Comparison of ENCODE assay signal across 14 mouse cellular contexts in genomic region chr6:52189909-52190308, GRCm38 (mm10). TPM values are rescaled to one million over a fixed set of nuclear protein-coding genes. Genes with fewer than 3 reads are reported as not detected.
A peak's percentile ranks its signal among the peaks of the same experiment; 100 is the strongest.
DNase-seq lines count a peak whose midpoint lies in the region; ATAC-seq and TF ChIP-seq lines count a peak whose summit lies in the region.
"Had no signal": no experiment of that assay in that cellular context is flagged by ENCODE, and none has a peak within 500 bp of the region (broad histone marks: within the 10 kb centered on the region; RNA-seq: fewer than 3 reads in every experiment).

No protein-coding gene starts in this region.

- H3K9me3 ChIP-seq in heart, embryonic 11.5 days (replicated peaks; ENCODE audit: control insufficient read depth, low read length): no peaks in the 10 kb centered on the region
- H3K9me3 ChIP-seq in intestine, embryonic 16.5 days (ENCODE audit: control insufficient read depth, low read length): no peaks in the 10 kb centered on the region
- H3K9me3 ChIP-seq: midbrain, embryonic 12.5 days had no signal

- no peaks in the 10 kb centered on the region for H3K36me3 ChIP-seq in heart, embryonic 11.5 days (ENCODE audit: control insufficient read depth, insufficient read depth, low read length)
- no peaks in the 10 kb centered on the region for H3K36me3 ChIP-seq in intestine, embryonic 16.5 days (ENCODE audit: control insufficient read depth, insufficient read depth, low read length)
- H3K36me3 ChIP-seq in thymus, adult 2 months (ENCODE audit: control insufficient read depth, insufficient read depth, low read length): no peaks in the 10 kb centered on the region
- H3K36me3 ChIP-seq: midbrain, embryonic 12.5 days had no signal

- WGBS in heart, embryonic 11.5 days (ENCODE audit: insufficient replicate concordance): 6% methylated on average over 8 of the region's 8 CpGs
- WGBS in intestine, embryonic 16.5 days: 33% methylated on average over 8 of the region's 8 CpGs
- 90% methylated on average over 8 of the region's 8 CpGs for WGBS in thymus, adult 2 months

- no peak for TF ChIP-seq CTCF in embryonic fibroblast, embryonic 13.5 days (IDR thresholded peaks at IDR 0.05; ENCODE audit: borderline replicate concordance, insufficient read depth, low read length)
- TF ChIP-seq CTCF in thymus, adult 2 months (IDR thresholded peaks at IDR 0.05; ENCODE audit: borderline replicate concordance, control insufficient read depth, extremely low read depth, insufficient read depth, low read length, poor library complexity): no peak

- H3K4me2 ChIP-seq in heart, embryonic 11.5 days: no peak overlapping the region
- H3K4me2 ChIP-seq in intestine, embryonic 16.5 days (ENCODE audit: low read depth, low read length): peak overlapping the region; percentile 95
- H3K4me2 ChIP-seq: midbrain, embryonic 12.5 days had no signal

- TF ChIP-seq POLR2A in embryonic fibroblast, embryonic 13.5 days (IDR thresholded peaks at IDR 0.05; ENCODE audit: low read depth, low read length): no peak
- TF ChIP-seq POLR2A in thymus, adult 2 months (IDR thresholded peaks at IDR 0.05; ENCODE audit: control insufficient read depth, extremely low read depth, insufficient read depth, low read length, poor library complexity): no peak

- ATAC-seq in heart, embryonic 11.5 days (replicated peaks; ENCODE audit: insufficient number of reproducible peaks, low FRiP score, low TSS enrichment): no peak
- ATAC-seq in intestine, embryonic 16.5 days: no peak

- peaks cover 98% of the 10 kb centered on the region for H3K27me3 ChIP-seq in heart, embryonic 11.5 days (ENCODE audit: control insufficient read depth, insufficient read depth, low read length)
- H3K27me3 ChIP-seq in intestine, embryonic 16.5 days (replicated peaks; ENCODE audit: control insufficient read depth, insufficient read depth, low read length): no peaks in the 10 kb centered on the region
- no peaks in the 10 kb centered on the region; the same call in 1 of the 2 replicates for H3K27me3 ChIP-seq in thymus, adult 2 months (ENCODE audit: control insufficient read depth, insufficient read depth, low read length)

- DNase-seq in heart, postnatal 4 days: no peak
- DNase-seq in naive thymus-derived CD4-positive, alpha-beta T cell, adult 2 months (ENCODE audit: low read depth): peak; percentile 19
- no peak for DNase-seq in T-cell, adult 2 months (ENCODE audit: low spot score)
- DNase-seq in layer of hippocampus, postnatal 25 days (ENCODE audit: extremely low spot score in 1 of 2, low spot score in 1 of 2): no peak
- DNase-seq in thymus, adult 2 months: no peak
- DNase-seq: adrenal gland, postnatal 14 days; cerebellum, adult 9-10 months; thymus, adult 18-20 months had no signal

- no peak overlapping the region for H3K27ac ChIP-seq in heart, embryonic 11.5 days (ENCODE audit: low read depth, low read length)
- peak overlapping the region; percentile 3; the same call in 1 of the 2 replicates for H3K27ac ChIP-seq in embryonic fibroblast, embryonic 13.5 days (ENCODE audit: insufficient read depth, low read length)
- peak overlapping the region; percentile 93 for H3K27ac ChIP-seq in intestine, embryonic 16.5 days (ENCODE audit: low read length)
- H3K27ac ChIP-seq in thymus, adult 2 months (ENCODE audit: control insufficient read depth, insufficient read depth, low read length): no peak overlapping the region
- H3K27ac ChIP-seq: midbrain, embryonic 12.5 days had no signal

- peak overlapping the region; percentile 18; the same call in 1 of the 2 replicates for H3K4me3 ChIP-seq in heart, embryonic 11.5 days (ENCODE audit: low read depth, low read length)
- no peak overlapping the region for H3K4me3 ChIP-seq in embryonic fibroblast, embryonic 13.5 days (ENCODE audit: insufficient read depth, low read length)
- H3K4me3 ChIP-seq in intestine, embryonic 16.5 days (ENCODE audit: low read length): peak overlapping the region; percentile 70
- no peak overlapping the region for H3K4me3 ChIP-seq in thymus, adult 2 months (ENCODE audit: control insufficient read depth, insufficient read depth, low read length)
- H3K4me3 ChIP-seq: erythroblast, embryonic 14.5 days; midbrain, embryonic 12.5 days had no signal

- peaks cover 11% of the 10 kb centered on the region; the same call in 1 of the 2 replicates for H3K4me1 ChIP-seq in heart, embryonic 11.5 days (ENCODE audit: control insufficient read depth, insufficient read depth, low read length)
- peaks cover 11% of the 10 kb centered on the region for H3K4me1 ChIP-seq in embryonic fibroblast, embryonic 13.5 days (ENCODE audit: control insufficient read depth, insufficient read depth, low read length)
- H3K4me1 ChIP-seq in intestine, embryonic 16.5 days (ENCODE audit: control insufficient read depth, insufficient read depth, low read length): peaks cover 41% of the 10 kb centered on the region
- peaks cover 7% of the 10 kb centered on the region for H3K4me1 ChIP-seq in thymus, adult 2 months (replicated peaks; ENCODE audit: control insufficient read depth, insufficient read depth, low read length)

- H3K9ac ChIP-seq in heart, embryonic 11.5 days (ENCODE audit: low read depth, low read length): no peak overlapping the region
- H3K9ac ChIP-seq in intestine, embryonic 16.5 days (ENCODE audit: low read depth, low read length): peak overlapping the region; percentile 89
- H3K9ac ChIP-seq: midbrain, embryonic 12.5 days had no signal

RNA-seq across cellular contexts. Expression of gene Hoxa4, which starts 1.6 kb away (rescaled TPM):
- 0.68 and 1.4 TPM in 2 replicates for polyA plus RNA-seq in heart, embryonic 11.5 days (2014; fragmentation: Nextera tagmentation; extraction: Ambion mirVana)
- total RNA-seq in heart, postnatal 4 days (2021): under 1 TPM; 0.71 to 0.86 TPM
- polyA plus RNA-seq in embryonic fibroblast, embryonic 13.5 days (2011; ENCODE audit: insufficient read length, low read depth, missing spikeins): 3.0 and 4.2 TPM in 2 replicates
- 1.7 and 2.4 TPM in 2 replicates for polyA plus RNA-seq in intestine, embryonic 16.5 days (2015; fragmentation: Nextera tagmentation; extraction: Ambion mirVana)
- total RNA-seq in layer of hippocampus, postnatal 25 days (2021): not detected
- polyA plus RNA-seq in thymus, adult 2 months (2012; rRNA removed): 1.2 and 1.5 TPM in 2 replicates
- polyA plus RNA-seq: erythroblast, embryonic 14.5 days; midbrain, embryonic 12.5 days had no signal

RNA-seq across cellular contexts. Expression of gene 5730596B20Rik, which starts 12.6 kb away (rescaled TPM):
- polyA plus RNA-seq in heart, embryonic 11.5 days (2014; fragmentation: Nextera tagmentation; extraction: Ambion mirVana): 0.45 and 0.57 TPM in 2 replicates
- under 1 TPM; 0.20 to 0.29 TPM for total RNA-seq in heart, postnatal 4 days (2021)
- polyA plus RNA-seq in embryonic fibroblast, embryonic 13.5 days (2011; ENCODE audit: insufficient read length, low read depth, missing spikeins): 0.23 TPM in 1 of 2 replicates, not detected in the other
- 1.5 TPM in 2 replicates for polyA plus RNA-seq in intestine, embryonic 16.5 days (2015; fragmentation: Nextera tagmentation; extraction: Ambion mirVana)
- total RNA-seq in layer of hippocampus, postnatal 25 days (2021): not detected
- polyA plus RNA-seq in thymus, adult 2 months (2012; rRNA removed): 0.04 TPM in 1 of 2 replicates, not detected in the other
- total RNA-seq: gastrocnemius, postnatal 25 days had no signal
- polyA plus RNA-seq: erythroblast, embryonic 14.5 days; midbrain, embryonic 12.5 days had no signal

RNA-seq across cellular contexts. Expression of gene Hoxa5, which starts 14.5 kb away (rescaled TPM):
- polyA plus RNA-seq in heart, embryonic 11.5 days (2014; fragmentation: Nextera tagmentation; extraction: Ambion mirVana): 2.4 and 2.6 TPM in 2 replicates
- total RNA-seq in heart, postnatal 4 days (2021): 1 to 10 TPM; 1.3 to 1.5 TPM
- 11.9 and 18.6 TPM in 2 replicates for polyA plus RNA-seq in embryonic fibroblast, embryonic 13.5 days (2011; ENCODE audit: insufficient read length, low read depth, missing spikeins)
- 15.3 and 15.5 TPM in 2 replicates for polyA plus RNA-seq in intestine, embryonic 16.5 days (2015; fragmentation: Nextera tagmentation; extraction: Ambion mirVana)
- not detected for total RNA-seq in layer of hippocampus, postnatal 25 days (2021)
- 1.1 and 1.5 TPM in 2 replicates for polyA plus RNA-seq in thymus, adult 2 months (2012; rRNA removed)
- polyA plus RNA-seq: erythroblast, embryonic 14.5 days; midbrain, embryonic 12.5 days had no signal

RNA-seq across cellular contexts. Expression of gene Hoxa6, which starts 18.6 kb away (rescaled TPM):
- polyA plus RNA-seq in heart, embryonic 11.5 days (2014; fragmentation: Nextera tagmentation; extraction: Ambion mirVana): not detected in 2 replicates
- total RNA-seq in heart, postnatal 4 days (2021): not detected
- 2.8 and 4.2 TPM in 2 replicates for polyA plus RNA-seq in embryonic fibroblast, embryonic 13.5 days (2011; ENCODE audit: insufficient read length, low read depth, missing spikeins)
- 1.2 and 1.4 TPM in 2 replicates for polyA plus RNA-seq in intestine, embryonic 16.5 days (2015; fragmentation: Nextera tagmentation; extraction: Ambion mirVana)
- total RNA-seq in layer of hippocampus, postnatal 25 days (2021): not detected
- polyA plus RNA-seq in thymus, adult 2 months (2012; rRNA removed): 0.39 and 0.46 TPM in 2 replicates
- polyA plus RNA-seq: erythroblast, embryonic 14.5 days; midbrain, embryonic 12.5 days had no signal

RNA-seq across cellular contexts. Expression of gene Hoxa3, which starts 23.2 kb away (rescaled TPM):
- polyA plus RNA-seq in heart, embryonic 11.5 days (2014; fragmentation: Nextera tagmentation; extraction: Ambion mirVana): 1.5 and 2.2 TPM in 2 replicates
- total RNA-seq in heart, postnatal 4 days (2021): 1 to 10 TPM; 1.4 TPM
- polyA plus RNA-seq in embryonic fibroblast, embryonic 13.5 days (2011; ENCODE audit: insufficient read length, low read depth, missing spikeins): 10.2 and 13.5 TPM in 2 replicates
- 5.2 and 5.9 TPM in 2 replicates for polyA plus RNA-seq in intestine, embryonic 16.5 days (2015; fragmentation: Nextera tagmentation; extraction: Ambion mirVana)
- not detected for total RNA-seq in layer of hippocampus, postnatal 25 days (2021)
- polyA plus RNA-seq in thymus, adult 2 months (2012; rRNA removed): 3.5 and 3.6 TPM in 2 replicates
- polyA plus RNA-seq: erythroblast, embryonic 14.5 days; midbrain, embryonic 12.5 days had no signal

Comparison
In these comparisons a context has a peak if more than half of its experiments do, and no peak if none do; other contexts are left out.
1. H3K27ac ChIP-seq: peak in embryonic fibroblast, embryonic 13.5 days (single experiment) and intestine, embryonic 16.5 days (single experiment); none in heart, embryonic 11.5 days (single experiment) and thymus, adult 2 months (single experiment).
2. H3K4me3 ChIP-seq: peak in heart, embryonic 11.5 days (single experiment) and intestine, embryonic 16.5 days (single experiment); none in embryonic fibroblast, embryonic 13.5 days (single experiment) and thymus, adult 2 months (single experiment).